Mouse (Mus musculus): ENCODE results near the gene Sult3a2. TPM values are rescaled to one million over a fixed set of nuclear protein-coding genes. Genes with fewer than 3 reads are reported as not detected.
"Not testable (repeated sequence)": the region's sequence is repeated elsewhere in the genome, so short reads cannot be mapped to it uniquely, and the experiment has no call there.

Gene Sult3a2
- polyA plus RNA-seq, 1 experiment from 2014 or later = not detected

GRCm38 (mm10) chr10:33735251-33735650, 51.3 kb downstream of the Sult3a2 start:
- H3K27ac ChIP-seq (ENCODE audit: low read length); H3K27me3 ChIP-seq (ENCODE audit: control insufficient read depth, insufficient read depth, low read depth, low read length): not testable (repeated sequence)

DNA sequence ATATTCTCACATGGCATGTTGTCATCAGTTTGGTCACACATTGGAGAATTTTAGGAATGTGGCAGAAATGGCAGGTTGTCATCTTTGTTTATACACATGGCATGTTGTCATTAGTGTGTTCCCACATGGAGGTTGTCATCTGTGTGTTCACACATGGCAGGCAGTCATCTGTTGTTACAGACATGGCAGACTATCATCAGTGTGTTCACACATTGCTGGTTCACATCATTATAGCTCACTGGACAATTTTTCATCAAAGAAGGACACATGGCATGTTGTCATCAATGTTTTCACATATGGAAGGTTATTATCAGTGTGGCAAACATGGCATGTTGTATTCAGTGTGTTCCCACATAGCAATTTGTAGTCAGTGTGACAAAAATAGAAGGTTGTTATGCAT, 53.3 kb downstream of the Sult3a2 start:
- no peak overlapping the region for H3K4me2 ChIP-seq (ENCODE audit: low read depth, low read length)
- H3K9ac ChIP-seq (ENCODE audit: low read length) = no peak overlapping the region
- H3K4me1 ChIP-seq (replicated peaks; ENCODE audit: control insufficient read depth, insufficient read depth, low read length) = no peaks in the 10 kb centered on the region
- H3K27ac ChIP-seq (ENCODE audit: low read length) = no peak overlapping the region
- H3K9me3 ChIP-seq (ENCODE audit: control insufficient read depth, low read length) = peaks cover 3% of the 10 kb centered on the region; the same call in 1 of the 2 replicates
- H3K4me3 ChIP-seq (ENCODE audit: low read length) = no peak overlapping the region
- no peak for ATAC-seq (ENCODE audit: low read depth)
- H3K36me3 ChIP-seq (ENCODE audit: control insufficient read depth, insufficient read depth, low read length) = no peaks in the 10 kb centered on the region
- no peaks in the 10 kb centered on the region for H3K27me3 ChIP-seq (ENCODE audit: control insufficient read depth, insufficient read depth, low read depth, low read length)

More at GRCm38 (mm10) chr10:33735251-33735650, 51.3 kb downstream of the Sult3a2 start:
- not testable (repeated sequence) for H3K4me1 ChIP-seq (replicated peaks; ENCODE audit: control insufficient read depth, insufficient read depth, low read length); H3K4me2 ChIP-seq (ENCODE audit: low read depth, low read length); ATAC-seq (ENCODE audit: low read depth); H3K9me3 ChIP-seq (ENCODE audit: control insufficient read depth, low read length); H3K4me3 ChIP-seq (ENCODE audit: low read length); H3K9ac ChIP-seq (ENCODE audit: low read length); H3K36me3 ChIP-seq (ENCODE audit: control insufficient read depth, insufficient read depth, low read length)
- WGBS = 90% methylated on average over 7 of the region's 7 CpGs

DNA sequence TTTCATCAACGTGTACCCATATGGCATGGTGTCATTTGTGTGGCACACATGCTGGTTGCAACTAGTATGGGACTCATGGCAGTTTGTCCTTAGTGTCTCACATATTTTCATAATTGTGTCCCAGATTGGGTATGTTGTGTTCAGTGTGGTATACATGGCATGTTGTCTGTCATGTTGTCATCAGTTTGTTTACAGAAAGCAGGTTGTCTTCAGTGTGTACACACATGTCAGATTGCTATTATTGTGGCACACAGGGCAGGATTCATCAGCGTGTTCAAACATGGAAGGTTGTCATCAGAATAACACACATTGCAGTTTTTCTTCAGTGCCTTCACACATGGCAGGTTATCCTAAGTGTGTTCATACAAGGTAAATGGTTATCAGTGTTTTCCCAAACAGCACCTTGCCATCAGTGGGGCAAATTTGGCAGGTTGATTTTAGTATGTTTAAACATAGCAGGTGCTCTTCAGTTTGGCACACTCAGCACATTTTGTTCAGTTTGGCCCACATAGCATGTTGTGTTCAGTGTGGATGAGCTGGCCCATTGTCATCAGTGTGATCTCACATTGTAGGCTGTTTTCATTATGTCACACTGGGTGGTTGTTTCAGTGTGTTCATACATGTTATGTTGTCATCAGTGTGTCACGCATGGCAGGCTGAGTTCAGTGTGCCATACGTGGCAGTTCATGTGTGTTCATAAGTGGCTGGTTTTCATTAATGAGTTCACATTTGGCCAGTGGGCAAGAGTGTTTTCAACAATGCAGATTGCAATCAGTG, 53.9 kb downstream of the Sult3a2 start:
- no peak overlapping the region for H3K4me3 ChIP-seq (ENCODE audit: low read length)
- no peaks in the 10 kb centered on the region for H3K4me1 ChIP-seq (replicated peaks; ENCODE audit: control insufficient read depth, insufficient read depth, low read length)

GRCm38 (mm10) chr10:33723764-33724163, 62.7 kb downstream of the Sult3a2 start:
- H3K9ac ChIP-seq (ENCODE audit: low read length) = no peak overlapping the region
- WGBS = 31% methylated on average over 6 of the region's 6 CpGs
- H3K4me2 ChIP-seq (ENCODE audit: low read depth, low read length) = no peak overlapping the region
- no peak for ATAC-seq (ENCODE audit: low read depth)
- no peaks in the 10 kb centered on the region for H3K36me3 ChIP-seq (ENCODE audit: control insufficient read depth, insufficient read depth, low read length)
- H3K4me3 ChIP-seq (ENCODE audit: low read length) = no peak overlapping the region
- no peaks in the 10 kb centered on the region for H3K4me1 ChIP-seq (replicated peaks; ENCODE audit: control insufficient read depth, insufficient read depth, low read length)
- no peak overlapping the region for H3K27ac ChIP-seq (ENCODE audit: low read length)
- H3K9me3 ChIP-seq (ENCODE audit: control insufficient read depth, low read length) = no peaks in the 10 kb centered on the region
- no peaks in the 10 kb centered on the region for H3K27me3 ChIP-seq (ENCODE audit: control insufficient read depth, insufficient read depth, low read depth, low read length)

More for the DNA sequence above, 53.9 kb downstream of the Sult3a2 start:
- H3K9me3 ChIP-seq (ENCODE audit: control insufficient read depth, low read length) = peaks cover 3% of the 10 kb centered on the region; the same call in 1 of the 2 replicates
- H3K27me3 ChIP-seq (ENCODE audit: control insufficient read depth, insufficient read depth, low read depth, low read length) = no peaks in the 10 kb centered on the region
- no peak for ATAC-seq (ENCODE audit: low read depth)
- H3K4me2 ChIP-seq (ENCODE audit: low read depth, low read length) = no peak overlapping the region
- no peaks in the 10 kb centered on the region for H3K36me3 ChIP-seq (ENCODE audit: control insufficient read depth, insufficient read depth, low read length)
- H3K9ac ChIP-seq (ENCODE audit: low read length) = no peak overlapping the region
- 83% methylated on average over 4 of the region's 4 CpGs for WGBS
- H3K27ac ChIP-seq (ENCODE audit: low read length) = no peak overlapping the region

GRCm38 (mm10) chr10:33721827-33722438, 64.6 kb downstream of the Sult3a2 start:
- no peak for ATAC-seq (ENCODE audit: low read depth)
- Histone ChIP-seq H3K4me2 (ENCODE audit: low read depth, low read length) (no peak overlapping the region), H3K4me1 (replicated peaks; ENCODE audit: control insufficient read depth, insufficient read depth, low read length) (no peaks in the 10 kb centered on the region), H3K27me3 (ENCODE audit: control insufficient read depth, insufficient read depth, low read depth, low read length) (no peaks in the 10 kb centered on the region), H3K36me3 (ENCODE audit: control insufficient read depth, insufficient read depth, low read length) (no peaks in the 10 kb centered on the region), H3K9ac (ENCODE audit: low read length) (no peak overlapping the region), H3K27ac (ENCODE audit: low read length) (no peak overlapping the region), H3K4me3 (ENCODE audit: low read length) (no peak overlapping the region), H3K9me3 (ENCODE audit: control insufficient read depth, low read length) (no peaks in the 10 kb centered on the region)
- 83% methylated on average over 4 of the region's 4 CpGs for WGBS

Other genes starting within 250 kb of the Sult3a2 start
- gene Clvs2, start 161.9 kb downstream of the Sult3a2 start, polyA plus RNA-seq (2015; fragmentation: Nextera tagmentation; extraction: Ambion mirVana) = not detected in 2 replicates
- gene Sult3a1, start 71.0 kb upstream of the Sult3a2 start, polyA plus RNA-seq (2015; fragmentation: Nextera tagmentation; extraction: Ambion mirVana) = not detected in 2 replicates
- gene Rsph4a, start 118.4 kb upstream of the Sult3a2 start, polyA plus RNA-seq (2015; fragmentation: Nextera tagmentation; extraction: Ambion mirVana) = 1.9 and 2.2 TPM in 2 replicates
- gene Zup1, start 164.6 kb upstream of the Sult3a2 start, polyA plus RNA-seq (2015; fragmentation: Nextera tagmentation; extraction: Ambion mirVana) = 20.3 and 20.7 TPM in 2 replicates
- 94.6 and 105 TPM in 2 replicates for gene Rwdd1, start 232.9 kb upstream of the Sult3a2 start, polyA plus RNA-seq (2015; fragmentation: Nextera tagmentation; extraction: Ambion mirVana)